Mouse (Mus musculus): ENCODE data around the gene Znrf2. TPM values are rescaled to one million over a fixed set of nuclear protein-coding genes. Genes with fewer than 3 reads are reported as not detected.
"Not testable (repeated sequence)": the region's sequence is repeated elsewhere in the genome, so short reads cannot be mapped to it uniquely, and the experiment has no call there.

Znrf2 gene
- total RNA-seq, 4 experiments from 2014 or later = 13.0 to 18.4 (median 16.1) TPM

DNA sequence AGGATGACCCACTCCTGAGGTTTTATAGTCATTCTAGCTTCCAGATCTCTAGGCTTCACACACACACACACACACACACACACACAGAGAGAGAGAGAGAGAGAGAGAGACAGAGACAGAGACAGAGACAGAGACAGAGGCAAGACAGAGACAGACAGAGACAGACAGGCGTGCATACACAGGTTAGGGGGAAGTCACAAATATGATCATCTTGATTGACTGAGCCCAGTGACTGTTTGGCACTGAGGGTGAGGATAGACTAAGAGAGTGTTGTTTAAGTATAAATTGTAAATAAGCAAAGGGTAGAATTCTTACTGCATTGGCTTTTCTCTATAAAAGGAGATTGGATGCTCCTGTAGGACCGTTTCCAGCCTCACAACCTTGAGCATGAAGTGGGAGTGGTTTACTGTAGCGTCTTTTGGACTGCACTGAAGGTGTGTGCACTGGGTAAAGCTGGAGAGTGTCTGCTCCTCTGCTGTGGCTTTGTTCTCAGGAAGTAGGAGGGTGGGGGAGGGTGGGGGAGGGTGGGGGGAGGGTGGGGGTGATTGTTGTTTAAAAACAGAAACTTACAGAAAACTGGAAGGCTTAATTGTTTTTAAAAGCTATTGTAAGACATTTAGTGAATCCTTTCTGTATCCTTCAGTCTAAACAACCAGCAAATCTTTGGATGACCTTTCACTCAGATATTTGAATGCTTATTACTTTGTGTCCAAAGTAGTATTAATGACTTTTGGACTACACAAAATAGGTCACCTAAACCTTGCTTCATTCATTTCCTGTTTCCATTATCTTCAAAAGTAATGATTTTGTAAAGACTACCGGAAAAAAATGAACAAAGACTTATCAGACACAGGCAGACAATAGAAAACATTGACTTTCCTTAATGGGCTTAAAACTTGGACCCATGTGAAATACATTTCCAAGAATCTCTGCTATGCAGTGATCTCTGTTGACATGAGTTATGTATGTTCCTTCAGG, 32.8 kb downstream of the Znrf2 start:
- no peak for DNase-seq (ENCODE audit: low spot score in 2 of 2)

DNA sequence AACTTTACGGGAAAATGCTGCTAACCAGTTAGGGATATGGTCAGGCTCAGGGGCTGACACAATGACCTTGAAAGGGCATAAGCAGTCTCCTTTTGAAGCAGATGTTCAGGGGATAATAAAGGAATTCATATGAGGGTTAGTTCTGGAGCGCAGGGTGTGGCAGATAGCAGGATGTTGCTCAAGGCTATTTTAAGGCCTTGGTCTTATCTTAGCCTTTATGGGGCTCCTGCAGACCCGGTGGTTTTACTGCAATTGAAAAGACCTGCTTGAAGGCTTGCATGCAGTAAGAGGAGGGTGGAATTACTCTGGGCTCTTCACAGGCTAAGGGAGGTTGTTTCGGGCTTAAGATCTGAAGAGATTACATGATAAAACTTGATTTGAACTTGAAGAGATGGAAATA, 35.1 kb downstream of the Znrf2 start:
- no peak for DNase-seq (ENCODE audit: low spot score in 2 of 2)

DNA sequence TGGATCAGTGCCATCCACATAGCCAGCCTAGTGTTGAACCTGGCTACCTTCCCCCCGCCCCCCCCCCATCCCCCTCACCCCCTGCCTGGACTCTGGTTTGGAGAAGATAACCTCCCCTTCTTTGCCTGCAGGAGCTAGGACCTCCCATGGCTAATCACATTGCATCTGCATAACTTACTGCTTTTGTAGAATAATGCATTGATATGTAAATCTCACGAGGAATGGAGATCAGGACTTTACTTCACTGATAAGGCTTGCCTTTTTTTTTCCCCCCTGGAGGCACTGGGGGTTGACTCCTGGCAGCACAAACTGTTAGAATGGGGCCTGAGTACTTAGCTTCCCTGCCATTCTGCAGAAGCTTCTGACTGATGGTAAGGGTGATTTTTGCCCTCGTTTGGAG, 36.0 kb downstream of the Znrf2 start:
- DNase-seq (ENCODE audit: low spot score in 2 of 2) = no peak

DNA sequence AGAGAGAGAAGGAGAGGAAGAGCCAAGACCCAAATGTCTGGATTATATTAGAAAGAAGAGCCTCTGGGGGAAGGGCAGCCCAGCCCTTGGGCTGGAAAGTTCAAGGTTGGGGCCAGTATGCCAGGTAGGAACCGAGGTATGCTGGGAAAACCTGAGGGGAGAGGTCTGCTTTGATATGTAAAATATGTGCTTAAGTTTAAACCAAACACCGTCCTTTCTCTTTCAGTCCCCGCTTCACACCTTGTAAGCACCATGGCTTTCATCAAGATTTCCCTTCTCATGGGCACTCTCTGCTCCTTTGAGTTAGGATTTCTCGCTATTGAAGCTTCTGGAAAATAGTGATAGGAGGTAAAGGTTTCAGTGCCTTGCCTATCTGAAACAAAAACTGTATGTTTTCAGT, 38.1 kb downstream of the Znrf2 start:
- DNase-seq (ENCODE audit: low spot score in 2 of 2) = no peak

DNA sequence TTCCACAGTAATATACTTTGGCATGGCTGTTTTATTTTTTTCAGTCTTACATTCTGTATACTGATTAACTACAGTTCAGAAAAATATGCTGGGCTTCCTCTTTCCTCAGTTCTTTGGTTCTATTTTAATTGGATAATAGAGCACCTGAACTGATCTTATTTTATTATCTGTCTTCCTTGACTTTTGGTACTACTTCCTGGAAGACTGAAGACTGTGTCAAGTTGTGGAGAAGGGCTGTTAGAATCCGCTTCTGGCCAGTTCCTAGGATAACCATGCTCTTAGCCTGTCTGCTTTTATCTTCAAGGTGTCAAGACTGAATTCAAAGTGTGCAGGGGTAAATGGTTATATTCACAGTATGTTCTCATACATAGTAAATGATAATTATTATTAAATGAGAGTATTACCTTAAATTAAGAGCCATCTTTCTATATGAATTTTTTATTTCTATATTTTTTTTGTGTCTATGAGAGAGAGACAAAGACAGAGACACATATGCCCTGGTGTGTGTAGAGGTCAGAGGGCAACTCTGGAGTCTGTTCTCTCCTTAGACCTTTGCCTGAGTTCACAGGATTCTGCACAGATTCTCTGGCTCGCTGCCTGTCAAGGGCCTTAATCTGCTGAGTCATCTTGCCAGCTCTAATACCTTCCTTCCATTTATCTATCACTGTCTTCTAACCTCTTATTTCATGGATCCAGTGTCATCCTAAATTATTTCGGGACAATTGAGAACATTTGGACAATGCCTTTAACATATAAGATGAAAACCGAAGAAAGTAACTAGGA, 39.3 kb downstream of the Znrf2 start:
- DNase-seq (ENCODE audit: low spot score in 2 of 2) = no peak

DNA sequence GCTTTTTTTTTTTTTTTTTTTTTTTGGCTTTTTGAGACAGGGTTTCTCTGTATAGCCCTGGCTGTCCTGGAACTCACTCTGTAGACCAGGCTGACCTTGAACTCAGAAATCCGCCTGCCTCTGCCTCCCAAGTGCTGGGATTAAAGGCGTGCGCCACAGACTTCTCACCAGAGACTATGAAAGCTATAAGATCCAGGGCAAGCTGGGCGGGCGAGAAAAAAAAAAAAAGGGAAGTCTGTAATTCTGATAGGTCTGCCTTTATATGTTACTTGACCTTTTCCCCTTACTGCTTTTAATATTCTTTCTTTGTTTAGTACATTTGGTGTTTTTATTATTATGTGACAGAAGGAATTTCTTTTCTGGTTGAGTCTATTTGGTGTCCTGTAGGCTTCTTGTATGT, 42.4 kb downstream of the Znrf2 start:
- DNase-seq (ENCODE audit: low spot score in 2 of 2) = not testable (repeated sequence)

DNA sequence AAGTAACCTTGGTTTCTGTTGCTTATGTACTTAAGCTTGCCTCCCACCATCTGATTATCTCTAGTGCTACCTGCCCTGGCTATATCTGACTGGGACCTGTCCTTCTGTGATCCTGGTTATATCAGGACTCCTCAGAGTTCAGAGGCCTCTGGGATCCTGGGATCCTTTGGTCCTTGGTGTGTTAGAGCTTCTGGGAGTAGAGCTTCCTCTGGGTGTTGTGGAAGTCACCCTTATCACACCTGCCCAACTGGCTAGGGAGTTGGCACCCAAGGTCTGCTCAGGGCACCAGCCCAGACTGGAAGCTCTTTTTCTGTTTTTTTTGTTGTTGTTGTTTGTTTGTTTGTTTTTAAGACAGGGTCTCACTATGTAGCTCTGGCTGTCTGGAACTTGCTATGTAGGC, 43.5 kb downstream of the Znrf2 start:
- no peak for DNase-seq (ENCODE audit: low spot score in 2 of 2)

DNA sequence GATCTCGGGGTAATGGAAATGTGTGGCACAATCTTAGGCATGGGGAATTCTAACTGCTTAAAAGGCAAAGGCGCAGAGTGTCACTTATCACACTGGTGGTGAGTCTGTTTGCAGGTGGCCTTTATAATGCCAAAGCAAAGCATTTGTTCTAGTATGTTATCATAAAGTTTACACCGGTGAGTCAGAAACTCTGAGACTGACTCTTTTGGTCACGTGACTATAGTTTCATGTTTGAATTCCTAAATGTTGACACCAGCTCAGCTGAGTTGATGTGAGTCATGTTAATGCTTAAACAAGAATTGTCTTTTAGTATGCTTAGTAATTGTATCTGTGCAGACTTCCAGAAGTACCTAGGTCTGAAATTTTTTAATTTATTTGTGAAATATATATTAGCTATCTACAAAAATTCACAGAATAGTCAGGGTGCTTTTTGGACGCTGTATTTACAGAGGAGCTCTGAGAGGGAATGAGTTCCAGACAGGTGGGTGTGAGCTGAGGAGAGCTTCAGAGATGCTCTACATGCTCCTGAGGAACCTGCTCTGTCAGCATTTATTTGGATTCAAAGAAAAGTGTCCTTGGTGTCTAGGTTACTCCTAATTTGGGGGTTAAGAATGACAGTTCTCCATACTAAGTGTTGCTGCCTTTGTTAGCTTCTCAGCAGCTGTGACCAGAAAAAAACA, 50.2 kb downstream of the Znrf2 start:
- DNase-seq (ENCODE audit: low spot score in 2 of 2) = no peak

DNA sequence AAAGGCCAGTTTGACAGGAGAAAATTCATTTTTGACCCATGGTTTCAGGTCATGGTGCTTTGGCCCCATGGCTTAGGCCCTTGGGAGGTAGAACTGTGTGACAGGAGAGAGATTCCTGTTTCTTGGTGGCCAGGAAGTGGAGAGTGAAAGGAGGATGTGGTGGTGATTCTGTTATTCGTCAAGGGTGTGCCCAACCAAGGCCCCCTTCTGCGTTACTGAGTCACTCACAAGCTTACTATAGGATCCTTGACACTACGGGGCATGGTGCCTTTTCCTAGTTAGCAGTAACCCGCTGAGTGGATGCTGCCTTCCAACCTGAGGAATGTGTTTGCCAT, 50.7 kb downstream of the Znrf2 start:
- DNase-seq (ENCODE audit: low spot score in 2 of 2) = no peak

DNA sequence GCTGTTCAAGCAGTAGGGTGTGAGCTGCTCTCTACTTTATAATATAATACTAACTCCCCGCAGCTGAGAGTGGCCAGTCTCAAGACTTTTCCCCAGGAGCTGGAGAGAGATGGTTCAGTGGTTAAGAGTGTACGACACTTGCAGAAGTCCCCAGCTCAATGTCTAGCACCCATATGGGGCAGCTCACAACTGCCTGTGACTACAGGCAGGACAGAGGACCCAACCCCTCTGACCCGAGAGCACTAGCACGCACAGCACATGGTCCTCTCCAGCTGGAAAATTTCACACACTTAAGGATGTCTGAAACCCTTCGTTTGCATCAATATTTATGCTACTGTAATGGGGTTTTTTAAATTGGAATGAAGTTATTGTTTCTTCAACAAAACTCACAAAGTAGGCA, 56.3 kb downstream of the Znrf2 start:
- DNase-seq (ENCODE audit: low spot score in 2 of 2) = no peak

DNA sequence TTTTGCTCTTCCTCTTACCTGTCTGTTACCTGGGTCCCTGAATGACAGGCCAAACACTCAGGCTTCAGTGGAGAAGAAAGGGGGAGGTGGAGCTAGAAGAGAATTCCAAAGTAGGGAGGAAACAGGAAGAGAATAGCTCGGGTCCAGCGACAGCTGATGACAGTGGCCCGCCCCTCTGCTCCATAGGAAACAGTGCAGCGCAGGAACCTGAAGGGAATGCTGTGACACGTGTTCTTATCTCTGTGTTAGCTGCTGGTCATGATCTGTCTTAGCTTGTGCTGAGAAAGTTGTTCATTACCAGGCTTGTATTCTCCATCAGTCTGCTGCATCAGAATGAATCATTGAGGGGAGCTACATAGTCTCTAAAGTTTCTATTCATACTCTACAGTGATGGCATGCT, 60.1 kb downstream of the Znrf2 start:
- DNase-seq (ENCODE audit: low spot score in 2 of 2) = no peak

DNA sequence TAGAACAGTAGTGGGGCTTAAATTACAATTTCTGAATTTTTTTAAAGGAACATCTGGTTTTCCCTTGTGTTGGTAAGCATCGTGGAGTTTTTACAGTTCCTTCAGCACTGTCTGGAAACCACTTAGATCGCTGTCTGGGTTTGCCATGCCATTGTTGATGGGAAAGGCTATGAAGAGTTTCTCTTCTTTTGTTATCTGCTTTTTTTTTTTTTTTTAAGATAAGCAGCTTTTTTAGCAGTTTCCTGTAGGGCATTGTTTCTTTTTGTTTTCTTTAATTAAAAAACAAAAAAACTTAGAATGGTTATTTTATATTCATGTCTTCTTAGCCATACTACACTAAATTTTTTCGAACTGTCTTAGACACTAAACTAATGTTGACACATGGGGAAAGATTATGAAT, 60.9 kb downstream of the Znrf2 start:
- no peak for DNase-seq (ENCODE audit: low spot score in 2 of 2)

DNA sequence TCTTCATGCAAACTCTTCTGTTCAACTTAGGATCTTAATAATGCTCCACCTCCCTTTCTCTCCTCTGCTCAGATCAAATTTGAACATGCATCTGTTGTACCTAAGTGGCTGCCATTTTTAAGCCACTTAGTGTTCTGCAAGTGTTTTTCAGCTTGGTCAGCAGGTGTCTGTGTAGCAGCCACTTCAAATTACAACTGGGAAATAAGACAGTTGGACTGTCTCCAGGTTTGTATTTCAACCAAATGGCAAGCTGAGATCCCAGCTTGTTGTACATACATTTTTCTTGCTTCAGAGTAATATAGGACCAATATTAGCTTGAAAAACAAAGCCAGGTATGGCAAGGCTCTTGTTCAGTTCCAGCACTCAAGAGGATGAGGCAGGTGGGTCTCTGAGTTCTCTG, 61.8 kb downstream of the Znrf2 start:
- DNase-seq (ENCODE audit: low spot score in 2 of 2) = no peak

DNA sequence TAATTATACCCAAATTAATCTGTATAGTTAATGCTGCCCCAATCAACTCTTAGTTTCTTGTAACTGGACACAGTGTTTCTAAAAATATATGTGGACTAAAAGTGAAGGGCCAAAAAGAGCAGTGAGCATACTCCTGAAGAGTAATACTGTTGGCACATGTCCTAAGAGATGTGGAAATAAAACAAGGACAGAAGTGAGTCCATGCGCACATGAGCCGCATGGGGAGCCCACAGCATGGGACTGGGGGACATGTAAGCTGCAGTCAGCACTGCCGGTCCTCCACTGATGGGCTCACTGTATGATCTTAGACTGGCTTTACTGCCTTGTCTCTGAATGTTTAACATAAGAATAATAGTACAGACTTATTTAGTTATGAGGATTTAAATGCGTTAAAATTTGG, 63.4 kb downstream of the Znrf2 start:
- peak in 1 of 2 experiments; percentile 21 for DNase-seq (ENCODE audit: low spot score in 2 of 2)

DNA sequence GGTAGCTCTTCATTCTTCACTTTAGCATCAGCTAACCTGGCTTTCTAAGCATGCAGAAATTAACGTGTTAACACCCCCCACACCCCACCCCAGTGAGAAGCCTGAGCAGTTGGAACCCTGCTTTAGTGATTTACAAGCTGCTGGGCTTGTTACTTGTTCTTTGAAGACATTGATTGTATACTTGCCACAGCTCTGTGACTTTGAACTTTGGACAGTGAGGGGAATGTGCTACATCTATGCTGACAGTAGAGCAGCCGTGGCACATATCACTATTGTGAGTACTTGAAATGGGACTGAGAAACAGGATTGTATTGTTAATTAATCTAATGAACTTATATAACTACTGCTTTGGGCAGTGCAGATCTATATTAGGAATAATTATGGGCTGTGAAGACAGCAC, 66.7 kb downstream of the Znrf2 start:
- DNase-seq (ENCODE audit: low spot score in 2 of 2) = no peak

DNA sequence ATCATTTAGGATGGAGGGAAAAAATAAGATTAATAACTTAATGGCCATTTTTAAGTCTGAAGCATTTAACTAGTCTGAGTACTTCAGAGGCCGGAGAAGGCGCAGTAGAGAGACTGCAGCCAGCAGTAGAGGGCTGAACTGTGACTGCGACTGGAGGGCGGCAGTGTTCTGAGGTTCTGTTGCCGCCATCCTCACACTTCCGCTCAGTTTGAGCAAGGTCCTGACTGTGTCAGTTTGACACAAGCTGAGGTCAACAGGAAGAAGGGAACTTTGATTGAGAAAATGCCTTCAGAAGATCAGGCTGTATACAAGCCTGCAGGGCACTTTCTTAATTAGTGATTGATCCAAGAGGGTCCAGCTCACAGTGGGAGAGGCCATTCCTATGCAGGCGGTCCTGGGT, 69.5 kb downstream of the Znrf2 start:
- DNase-seq (ENCODE audit: low spot score in 2 of 2) = no peak

DNA sequence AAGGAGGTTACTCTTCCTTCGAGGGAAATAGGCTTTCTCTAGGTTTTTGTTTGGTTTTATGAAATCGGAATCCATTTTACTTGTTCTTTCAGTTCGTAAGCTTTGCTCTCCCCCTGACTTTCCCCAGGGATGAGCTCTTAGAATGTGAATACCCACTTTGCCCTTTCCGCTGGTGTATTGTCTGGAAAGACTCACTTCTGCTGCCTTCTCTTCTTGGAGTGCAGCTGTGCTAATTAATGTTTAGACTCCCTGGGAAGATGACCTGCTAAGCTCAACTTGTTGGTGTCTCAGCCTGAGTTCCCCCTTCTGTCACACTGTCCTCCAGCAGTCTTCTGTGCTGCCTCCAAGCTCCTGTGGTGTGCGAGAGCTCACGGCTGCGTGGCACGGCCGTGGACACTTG, 73.5 kb downstream of the Znrf2 start:
- no peak for DNase-seq (ENCODE audit: low spot score in 2 of 2)

DNA sequence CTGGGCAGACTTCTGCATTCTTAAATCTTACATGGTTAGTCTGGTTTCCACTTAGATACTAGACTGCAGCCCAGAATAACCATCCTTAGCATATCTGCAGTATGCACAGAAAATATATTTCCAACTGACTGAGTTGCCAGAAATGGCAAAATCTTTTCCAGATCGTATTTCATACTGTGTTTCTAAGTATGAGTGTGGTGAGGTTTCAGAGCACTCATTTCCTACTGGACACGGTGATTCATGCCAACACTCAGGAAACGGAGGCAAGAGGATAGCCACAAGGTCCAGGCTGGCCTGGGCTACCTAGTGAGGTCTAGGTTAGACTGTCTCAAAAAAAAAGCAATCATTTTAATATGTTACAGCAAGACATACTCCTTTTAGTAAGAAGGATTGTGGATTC, 74.7 kb downstream of the Znrf2 start:
- no peak for DNase-seq (ENCODE audit: low spot score in 2 of 2)

DNA sequence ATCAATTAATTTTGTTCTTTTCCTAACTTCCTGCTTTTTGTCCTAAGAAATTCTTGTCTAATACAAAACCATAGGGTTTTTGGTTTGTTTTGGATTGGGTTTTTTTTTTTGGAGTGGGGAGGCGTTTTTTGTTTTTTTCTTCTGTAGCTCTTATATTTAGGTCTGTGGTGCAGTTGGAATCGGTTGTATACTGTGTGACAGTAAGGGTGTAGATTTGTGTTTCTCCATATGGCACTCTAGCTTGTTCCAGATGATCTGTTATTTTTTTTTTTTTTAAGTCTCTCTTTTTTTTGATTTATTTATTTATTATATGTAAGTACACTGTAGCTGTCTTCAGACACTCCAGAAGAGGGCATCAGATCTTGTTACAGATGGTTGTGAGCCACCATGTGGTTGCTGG, 83.5 kb downstream of the Znrf2 start:
- no peak for DNase-seq (ENCODE audit: low spot score in 2 of 2)

DNA sequence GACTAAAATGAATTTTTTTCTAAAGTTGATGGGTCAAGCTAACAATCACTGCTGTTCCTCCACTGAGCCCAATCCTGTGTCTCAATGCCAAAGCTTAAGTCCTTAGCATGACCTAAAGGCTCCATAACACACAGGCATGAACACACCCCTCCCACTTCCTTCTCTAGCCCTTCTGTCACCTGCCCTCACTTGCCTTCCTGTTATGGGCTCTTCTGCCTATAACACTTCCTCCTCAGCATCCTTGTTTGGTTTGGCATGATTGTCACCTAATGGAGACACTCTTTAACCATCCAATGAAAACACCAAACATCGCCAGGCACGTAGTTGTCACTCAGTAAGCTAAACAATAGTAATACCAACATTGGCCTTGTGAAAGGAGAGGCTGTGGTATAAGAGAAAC, 85.8 kb downstream of the Znrf2 start:
- DNase-seq (ENCODE audit: low spot score in 2 of 2) = no peak

DNA sequence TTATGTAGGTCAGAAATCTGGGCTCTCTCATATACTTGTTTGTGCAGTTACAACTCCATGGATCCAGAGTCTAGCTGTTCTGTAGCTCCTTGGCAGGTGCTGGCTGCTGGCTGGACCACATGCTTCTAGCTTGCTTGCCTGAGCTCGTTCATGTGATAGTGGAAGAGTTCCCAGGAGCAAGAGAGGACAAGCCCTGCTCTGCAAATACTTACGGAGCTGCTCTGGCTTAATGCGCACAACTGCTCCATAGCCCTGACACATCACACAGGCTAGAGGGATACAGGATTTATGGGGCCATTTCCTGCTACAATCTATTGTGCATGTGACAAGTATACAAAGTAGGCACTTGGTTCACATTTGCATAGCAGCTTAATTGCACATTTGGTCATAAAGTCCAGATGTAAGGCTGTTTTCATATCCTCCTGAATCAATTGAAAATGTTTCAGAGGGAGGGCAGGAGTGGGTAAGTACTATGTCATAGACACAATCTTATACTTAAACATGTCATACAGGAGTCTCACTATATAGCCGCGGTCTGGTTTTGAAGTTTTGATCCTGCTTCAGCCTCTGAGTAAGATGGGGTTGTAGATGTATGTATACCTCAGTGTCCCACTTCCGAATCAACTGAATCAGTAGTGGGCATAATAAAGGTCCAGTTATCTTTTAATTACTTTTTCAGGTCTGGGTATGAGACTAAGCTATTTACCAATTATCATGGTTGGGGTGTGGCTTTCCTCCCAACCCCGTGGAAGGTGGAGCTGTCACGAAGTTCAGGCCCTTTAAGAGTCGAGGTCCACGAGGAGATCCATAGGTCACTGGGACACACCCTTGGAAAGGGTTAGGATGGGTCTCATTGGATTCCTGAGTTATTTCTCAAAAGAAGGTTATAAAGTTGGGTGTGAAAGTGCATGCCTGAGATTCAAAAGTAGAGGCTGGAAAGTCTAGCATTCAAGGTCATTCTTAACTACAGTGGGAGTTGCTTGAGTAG, 89.6 kb downstream of the Znrf2 start:
- peak; percentile 57 to 70 for DNase-seq (ENCODE audit: low spot score in 2 of 2)
